Mouse (Mus musculus) urinary bladder, postnatal 14 days (tissue): ENCODE measurements at regions not wholly inside any gene's neighbourhood (a gene's known extent, or its start where the extent isn't known, plus 50 kb on each side); places are given as distances from the start of the nearest gene placed in this dataset.
"Not testable (repeated sequence)": the region's sequence is repeated elsewhere in the genome, so short reads cannot be mapped to it uniquely, and the experiment has no call there.

ENCODE experiments used
- DNase-seq: peaks from one replicate; pipeline ENCODE4 v3.0.0; 2021; ENCODE audit warnings: low spot score

GRCm38 (mm10) chr2:147989616-147990015 lies 57.2 kb downstream of the Foxa2 start:
- no peak for DNase-seq

GRCm38 (mm10) chr2:147988586-147988985 lies 58.2 kb downstream of the Foxa2 start:
- no peak for DNase-seq

GRCm38 (mm10) chr2:147985261-147985575 lies 61.6 kb downstream of the Foxa2 start:
- peak; percentile 16 for DNase-seq

GRCm38 (mm10) chr2:147984547-147985260 lies 62.1 kb downstream of the Foxa2 start:
- DNase-seq: no peak

GRCm38 (mm10) chr2:147980929-147981479 lies 65.8 kb downstream of the Foxa2 start:
- DNase-seq: no peak

- DNase-seq: no peak
These were observed 66.4 kb downstream of the Foxa2 start for GRCm38 (mm10) chr2:147980408-147980807.

- DNase-seq: no peak
These were observed 67.0 kb downstream of the Foxa2 start for GRCm38 (mm10) chr2:147979660-147980364.

GRCm38 (mm10) chr2:147979001-147979400 lies 67.8 kb downstream of the Foxa2 start:
- DNase-seq: no peak

- no peak for DNase-seq
These were observed 72.0 kb downstream of the Foxa2 start for GRCm38 (mm10) chr2:147974776-147975175.

GRCm38 (mm10) chr2:147968671-147969070 lies 78.1 kb downstream of the Foxa2 start:
- no peak for DNase-seq

GRCm38 (mm10) chr2:147967829-147968529 lies 78.8 kb downstream of the Foxa2 start:
- no peak for DNase-seq

GRCm38 (mm10) chr2:147963284-147963683 lies 83.5 kb downstream of the Foxa2 start:
- not testable (repeated sequence) for DNase-seq

- no peak for DNase-seq
These were observed 85.1 kb downstream of the Foxa2 start for GRCm38 (mm10) chr2:147961633-147962032.

- no peak for DNase-seq
These were observed 92.6 kb downstream of the Foxa2 start for GRCm38 (mm10) chr2:147954183-147954582.

- DNase-seq: no peak
These were observed 95.5 kb downstream of the Foxa2 start for GRCm38 (mm10) chr2:147951233-147951632.

GRCm38 (mm10) chr2:147944171-147945040 lies 102.4 kb downstream of the Foxa2 start:
- DNase-seq: no peak

GRCm38 (mm10) chr2:147942591-147942990 lies 104.2 kb downstream of the Foxa2 start:
- no peak for DNase-seq

- DNase-seq: no peak
These were observed 105.5 kb downstream of the Foxa2 start for GRCm38 (mm10) chr2:147941319-147941718.

GRCm38 (mm10) chr2:147932494-147932893 lies 114.3 kb downstream of the Foxa2 start:
- DNase-seq: no peak

- no peak for DNase-seq
These were observed 117.6 kb downstream of the Foxa2 start for GRCm38 (mm10) chr2:147929031-147929711.
